Mouse (Mus musculus) cerebellum, postnatal 36 days (tissue): ENCODE data around the gene Vamp4.
"Not testable (repeated sequence)": the region's sequence is repeated elsewhere in the genome, so short reads cannot be mapped to it uniquely, and the experiment has no call there.

ENCODE experiments used
- DNase-seq, 2 experiments: peaks; one replicate each; pipeline ENCODE4 v3.0.0; 2021 to 2022; ENCODE audit warnings: mixed read lengths in 2 of 2

The Vamp4 gene

GRCm38 (mm10) chr1:162590415-162590997, 20.2 kb downstream of the Vamp4 start:
- DNase-seq = no peak

- DNase-seq = no peak
These were observed 27.2 kb downstream of the Vamp4 start for GRCm38 (mm10) chr1:162597379-162598102.

- DNase-seq = no peak
These were observed 29.3 kb downstream of the Vamp4 start for GRCm38 (mm10) chr1:162599617-162600016.

- no peak for DNase-seq
These were observed 31.0 kb downstream of the Vamp4 start for GRCm38 (mm10) chr1:162601288-162601687.

GRCm38 (mm10) chr1:162608127-162608526, 37.8 kb downstream of the Vamp4 start:
- no peak for DNase-seq

GRCm38 (mm10) chr1:162609633-162610250, 39.4 kb downstream of the Vamp4 start:
- DNase-seq = no peak

GRCm38 (mm10) chr1:162611191-162611590, 40.9 kb downstream of the Vamp4 start:
- no peak for DNase-seq

- DNase-seq = no peak
These were observed 45.2 kb downstream of the Vamp4 start for GRCm38 (mm10) chr1:162615511-162615910.

- DNase-seq = no peak
These were observed 50.2 kb downstream of the Vamp4 start for GRCm38 (mm10) chr1:162620487-162620886.

- no peak for DNase-seq
These were observed 53.6 kb downstream of the Vamp4 start for GRCm38 (mm10) chr1:162623895-162624294.

GRCm38 (mm10) chr1:162625229-162625628, 54.9 kb downstream of the Vamp4 start:
- no peak for DNase-seq

GRCm38 (mm10) chr1:162627821-162628220, 57.5 kb downstream of the Vamp4 start:
- not testable (repeated sequence) for DNase-seq

GRCm38 (mm10) chr1:162628326-162628725, 58.0 kb downstream of the Vamp4 start:
- not testable (repeated sequence) for DNase-seq

- DNase-seq = peak; percentile 48 to 54
These were observed 65.1 kb downstream of the Vamp4 start for GRCm38 (mm10) chr1:162635291-162635931.

- no peak for DNase-seq
These were observed 66.2 kb downstream of the Vamp4 start for GRCm38 (mm10) chr1:162636516-162636915.

GRCm38 (mm10) chr1:162638535-162638934, 68.2 kb downstream of the Vamp4 start:
- no peak for DNase-seq

GRCm38 (mm10) chr1:162639051-162639750, 68.9 kb downstream of the Vamp4 start, which contains the start of gene Myoc:
TSS of gene Myoc (plus strand) at chr1:162639155.
- no peak for DNase-seq

- no peak for DNase-seq
These were observed 69.5 kb downstream of the Vamp4 start for GRCm38 (mm10) chr1:162639861-162640260.

- no peak for DNase-seq
These were observed 72.3 kb downstream of the Vamp4 start for GRCm38 (mm10) chr1:162642591-162642990.

- DNase-seq = peak; percentile 73 to 77
These were observed 73.4 kb downstream of the Vamp4 start for GRCm38 (mm10) chr1:162643752-162644151.

- peak; percentile 43 to 44 for DNase-seq
These were observed 75.9 kb downstream of the Vamp4 start for GRCm38 (mm10) chr1:162646083-162646686.

- no peak for DNase-seq
These were observed 78.1 kb downstream of the Vamp4 start for GRCm38 (mm10) chr1:162648416-162648815.
